Mouse (Mus musculus) frontal cortex, postnatal 25 days (tissue): ENCODE results near the gene Comt.

Experiments
- DNase-seq, 2 experiments: peaks; one replicate each; pipeline ENCODE4 v3.0.0; 2022; ENCODE audit warnings: low spot score in 2 of 2

Comt gene

GRCm38 (mm10) chr16:18411026-18411649 lies 15.5 kb downstream of the Comt start:
- no peak for DNase-seq

- DNase-seq = no peak
Observed at GRCm38 (mm10) chr16:18410418-18410817, 16.2 kb downstream of the Comt start.

GRCm38 (mm10) chr16:18409776-18410175 lies 16.9 kb downstream of the Comt start:
- no peak for DNase-seq

- DNase-seq = no peak
Observed at GRCm38 (mm10) chr16:18407912-18408311, 18.7 kb downstream of the Comt start.

- no peak for DNase-seq
Observed at GRCm38 (mm10) chr16:18406293-18406692, 20.4 kb downstream of the Comt start.

GRCm38 (mm10) chr16:18405876-18406275 lies 20.8 kb downstream of the Comt start:
- no peak for DNase-seq

GRCm38 (mm10) chr16:18405091-18405854 lies 21.4 kb downstream of the Comt start:
- no peak for DNase-seq

- DNase-seq = no peak
Observed at GRCm38 (mm10) chr16:18403285-18403684, 23.4 kb downstream of the Comt start.

- DNase-seq = no peak
Observed at GRCm38 (mm10) chr16:18400472-18401216, 26.0 kb downstream of the Comt start.

- no peak for DNase-seq
Observed at GRCm38 (mm10) chr16:18400028-18400427, 26.6 kb downstream of the Comt start.

- DNase-seq = no peak
Observed at GRCm38 (mm10) chr16:18396791-18397621, 29.6 kb downstream of the Comt start.

GRCm38 (mm10) chr16:18396201-18396600 lies 30.5 kb downstream of the Comt start:
- DNase-seq = no peak

GRCm38 (mm10) chr16:18395620-18396036 lies 31.0 kb downstream of the Comt start:
- DNase-seq = no peak

GRCm38 (mm10) chr16:18394777-18395619 lies 31.7 kb downstream of the Comt start:
- no peak for DNase-seq

- DNase-seq = no peak
Observed at GRCm38 (mm10) chr16:18394056-18394455, 32.6 kb downstream of the Comt start.

- DNase-seq = no peak
Observed at GRCm38 (mm10) chr16:18393595-18393994, 33.1 kb downstream of the Comt start.

- DNase-seq = no peak
Observed at GRCm38 (mm10) chr16:18392469-18393426, 33.9 kb downstream of the Comt start.

GRCm38 (mm10) chr16:18391728-18392127 lies 34.9 kb downstream of the Comt start:
- no peak for DNase-seq

- DNase-seq = no peak
Observed at GRCm38 (mm10) chr16:18391127-18391526, 35.5 kb downstream of the Comt start.

GRCm38 (mm10) chr16:18390399-18390798 lies 36.3 kb downstream of the Comt start:
- DNase-seq = no peak
